In genomic region chr10:99789418-99789817, GRCm38 (mm10) we compare ENCODE assay signal across 16 mouse cellular contexts. TPM values are rescaled to one million over a fixed set of nuclear protein-coding genes. Genes with fewer than 3 reads are reported as not detected.
DNase-seq lines count a peak whose midpoint lies in the region; ATAC-seq and TF ChIP-seq lines count a peak whose summit lies in the region.
"Had no signal": no experiment of that assay in that cellular context is flagged by ENCODE, and none has a peak within 500 bp of the region (broad histone marks: within the 10 kb centered on the region; RNA-seq: fewer than 3 reads in every experiment).

No protein-coding gene starts in this region.

- WGBS in hindbrain, postnatal 0 days, result 76% methylated on average over 2 of the region's 2 CpGs
- WGBS in hindbrain, embryonic 11.5 days, result 85% methylated on average over 2 of the region's 2 CpGs
- WGBS in midbrain, postnatal 0 days, result 92% methylated on average over 2 of the region's 2 CpGs
- WGBS in midbrain, embryonic 13.5 days, result 97% methylated on average over 2 of the region's 2 CpGs
- 57% methylated on average over 2 of the region's 2 CpGs for WGBS in lung, embryonic 16.5 days
- 91% methylated on average over 2 of the region's 2 CpGs for WGBS in neural tube, embryonic 15.5 days

- TF ChIP-seq CTCF in hindbrain, postnatal 0 days (IDR thresholded peaks at IDR 0.05; ENCODE audit: low read depth), result no peak
- TF ChIP-seq CTCF in midbrain, postnatal 0 days (IDR thresholded peaks at IDR 0.05), result no peak

- H3K36me3 ChIP-seq in hindbrain, postnatal 0 days (ENCODE audit: insufficient read depth, low read length), result no peaks in the 10 kb centered on the region
- no peaks in the 10 kb centered on the region for H3K36me3 ChIP-seq in hindbrain, embryonic 11.5 days (ENCODE audit: control insufficient read depth, insufficient read depth, low read length)
- no peaks in the 10 kb centered on the region for H3K36me3 ChIP-seq in midbrain, postnatal 0 days (ENCODE audit: insufficient read depth, low read length)
- H3K36me3 ChIP-seq in midbrain, embryonic 13.5 days, result no peaks in the 10 kb centered on the region
- H3K36me3 ChIP-seq in lung, embryonic 16.5 days (ENCODE audit: control insufficient read depth, insufficient read depth, low read length), result no peaks in the 10 kb centered on the region
- no peaks in the 10 kb centered on the region for H3K36me3 ChIP-seq in neural tube, embryonic 15.5 days
- H3K36me3 ChIP-seq: limb, embryonic 12.5 days; liver, embryonic 15.5 days had no signal

- DNase-seq in hindbrain, postnatal 0 days (ENCODE audit: low spot score), result peak; percentile 4
- DNase-seq in hindbrain, embryonic 11.5 days (ENCODE audit: low spot score), result no peak
- DNase-seq in midbrain, postnatal 0 days (ENCODE audit: low spot score), result peak; percentile 6
- no peak for DNase-seq in right cerebral cortex, adult 2 months (ENCODE audit: low spot score in 2 of 2)
- DNase-seq: retina, postnatal 1 day had no signal

- H3K4me1 ChIP-seq in hindbrain, postnatal 0 days (ENCODE audit: insufficient read depth, low read length), result no peaks in the 10 kb centered on the region
- H3K4me1 ChIP-seq in hindbrain, embryonic 11.5 days (replicated peaks; ENCODE audit: control insufficient read depth, insufficient read depth, low read length), result no peaks in the 10 kb centered on the region
- no peaks in the 10 kb centered on the region for H3K4me1 ChIP-seq in midbrain, postnatal 0 days (ENCODE audit: insufficient read depth, low read length)
- no peaks in the 10 kb centered on the region for H3K4me1 ChIP-seq in midbrain, embryonic 13.5 days (replicated peaks)
- H3K4me1 ChIP-seq in lung, embryonic 16.5 days (replicated peaks; ENCODE audit: control insufficient read depth, insufficient read depth, low read length), result no peaks in the 10 kb centered on the region; the same call in 1 of the 2 replicates
- H3K4me1 ChIP-seq in neural tube, embryonic 15.5 days, result no peaks in the 10 kb centered on the region
- H3K4me1 ChIP-seq: forebrain, embryonic 13.5 days; limb, embryonic 12.5 days; liver, embryonic 15.5 days had no signal

- H3K27me3 ChIP-seq in hindbrain, postnatal 0 days (ENCODE audit: insufficient read depth, low read length), result no peaks in the 10 kb centered on the region
- no peaks in the 10 kb centered on the region for H3K27me3 ChIP-seq in hindbrain, embryonic 11.5 days (ENCODE audit: control insufficient read depth, insufficient read depth, low read length)
- no peaks in the 10 kb centered on the region for H3K27me3 ChIP-seq in midbrain, postnatal 0 days (ENCODE audit: insufficient read depth, low read length)
- no peaks in the 10 kb centered on the region for H3K27me3 ChIP-seq in midbrain, embryonic 13.5 days
- H3K27me3 ChIP-seq in lung, embryonic 16.5 days (ENCODE audit: control insufficient read depth, insufficient read depth, low read depth, low read length), result no peaks in the 10 kb centered on the region
- no peaks in the 10 kb centered on the region for H3K27me3 ChIP-seq in neural tube, embryonic 15.5 days (replicated peaks)
- H3K27me3 ChIP-seq: forebrain, embryonic 13.5 days; limb, embryonic 12.5 days; liver, embryonic 15.5 days had no signal

- H3K27ac ChIP-seq in hindbrain, postnatal 0 days, result no peak overlapping the region
- H3K27ac ChIP-seq in hindbrain, embryonic 11.5 days (ENCODE audit: low read depth, low read length), result no peak overlapping the region
- H3K27ac ChIP-seq in midbrain, postnatal 0 days (ENCODE audit: low read depth, low read length), result no peak overlapping the region
- H3K27ac ChIP-seq in midbrain, embryonic 13.5 days, result no peak overlapping the region
- H3K27ac ChIP-seq in lung, embryonic 16.5 days (ENCODE audit: low read length), result no peak overlapping the region
- no peak overlapping the region for H3K27ac ChIP-seq in neural tube, embryonic 15.5 days (replicated peaks)
- H3K27ac ChIP-seq: forebrain, embryonic 13.5 days; limb, embryonic 12.5 days; liver, embryonic 15.5 days had no signal

- no peaks in the 10 kb centered on the region for H3K9me3 ChIP-seq in hindbrain, postnatal 0 days (ENCODE audit: low read length)
- no peaks in the 10 kb centered on the region for H3K9me3 ChIP-seq in hindbrain, embryonic 11.5 days (ENCODE audit: control insufficient read depth, low read length)
- H3K9me3 ChIP-seq in midbrain, postnatal 0 days (ENCODE audit: low read length), result no peaks in the 10 kb centered on the region
- no peaks in the 10 kb centered on the region for H3K9me3 ChIP-seq in midbrain, embryonic 13.5 days
- no peaks in the 10 kb centered on the region for H3K9me3 ChIP-seq in lung, embryonic 16.5 days (ENCODE audit: control insufficient read depth, low read length)
- H3K9me3 ChIP-seq in neural tube, embryonic 15.5 days (replicated peaks), result no peaks in the 10 kb centered on the region
- H3K9me3 ChIP-seq: forebrain, embryonic 13.5 days; limb, embryonic 12.5 days; liver, embryonic 15.5 days had no signal

- peak; percentile 45; the same call in 1 of the 2 replicates for ATAC-seq in hindbrain, postnatal 0 days
- ATAC-seq in hindbrain, embryonic 11.5 days (ENCODE audit: low FRiP score), result no peak
- ATAC-seq in midbrain, postnatal 0 days (ENCODE audit: low FRiP score), result no peak
- no peak for ATAC-seq in midbrain, embryonic 13.5 days
- ATAC-seq in lung, embryonic 16.5 days (ENCODE audit: low read depth), result peak; percentile 86
- ATAC-seq in neural tube, embryonic 15.5 days (ENCODE audit: low FRiP score), result no peak
- ATAC-seq: forebrain, embryonic 13.5 days; hindbrain, embryonic 16.5 days had no signal

- H3K9ac ChIP-seq in hindbrain, postnatal 0 days (replicated peaks; ENCODE audit: low read length), result no peak overlapping the region
- H3K9ac ChIP-seq in hindbrain, embryonic 11.5 days (ENCODE audit: low read depth, low read length), result no peak overlapping the region
- H3K9ac ChIP-seq in midbrain, postnatal 0 days (replicated peaks; ENCODE audit: low read length, poor library complexity, severe bottlenecking), result no peak overlapping the region
- H3K9ac ChIP-seq in midbrain, embryonic 13.5 days (replicated peaks), result no peak overlapping the region
- H3K9ac ChIP-seq in lung, embryonic 16.5 days (ENCODE audit: low read length), result no peak overlapping the region
- no peak overlapping the region for H3K9ac ChIP-seq in neural tube, embryonic 15.5 days (replicated peaks)
- H3K9ac ChIP-seq: forebrain, embryonic 13.5 days; limb, embryonic 12.5 days; liver, embryonic 15.5 days had no signal

- no peak overlapping the region for H3K4me2 ChIP-seq in hindbrain, postnatal 0 days (ENCODE audit: low read depth, low read length)
- no peak overlapping the region for H3K4me2 ChIP-seq in hindbrain, embryonic 11.5 days (replicated peaks; ENCODE audit: low read depth, low read length)
- no peak overlapping the region for H3K4me2 ChIP-seq in midbrain, postnatal 0 days (ENCODE audit: low read depth, low read length, poor library complexity, severe bottlenecking)
- H3K4me2 ChIP-seq in midbrain, embryonic 13.5 days (replicated peaks), result no peak overlapping the region
- H3K4me2 ChIP-seq in lung, embryonic 16.5 days (ENCODE audit: low read depth, low read length), result no peak overlapping the region
- no peak overlapping the region for H3K4me2 ChIP-seq in neural tube, embryonic 15.5 days
- H3K4me2 ChIP-seq: forebrain, embryonic 13.5 days; limb, embryonic 12.5 days; liver, embryonic 15.5 days had no signal

- no peak overlapping the region for H3K4me3 ChIP-seq in hindbrain, postnatal 0 days (ENCODE audit: low read length)
- H3K4me3 ChIP-seq in hindbrain, embryonic 11.5 days (ENCODE audit: low read depth, low read length), result no peak overlapping the region
- no peak overlapping the region for H3K4me3 ChIP-seq in midbrain, postnatal 0 days (ENCODE audit: low read depth, low read length)
- no peak overlapping the region for H3K4me3 ChIP-seq in midbrain, embryonic 13.5 days (replicated peaks)
- no peak overlapping the region for H3K4me3 ChIP-seq in lung, embryonic 16.5 days (ENCODE audit: low read length)
- H3K4me3 ChIP-seq in neural tube, embryonic 15.5 days (replicated peaks), result no peak overlapping the region
- H3K4me3 ChIP-seq: forebrain, embryonic 13.5 days; limb, embryonic 12.5 days; liver, embryonic 15.5 days had no signal

RNA-seq across cellular contexts. Expression of gene Csl, which starts 30.0 kb away (rescaled TPM):
- not detected in 2 replicates for total RNA-seq in hindbrain, postnatal 0 days (2014; rRNA removed)
- 0.15 and 0.16 TPM in 2 replicates for polyA plus RNA-seq in hindbrain, postnatal 0 days (2015; fragmentation: Nextera tagmentation; extraction: Ambion mirVana)
- 0.14 TPM in 1 of 2 replicates, not detected in the other for polyA plus RNA-seq in hindbrain, embryonic 11.5 days (2014; fragmentation: Nextera tagmentation; extraction: Ambion mirVana)
- total RNA-seq in midbrain, postnatal 0 days (2014; rRNA removed), result not detected in 2 replicates
- polyA plus RNA-seq in midbrain, postnatal 0 days (2015; fragmentation: Nextera tagmentation; extraction: Ambion mirVana), result 0.20 TPM in 1 of 2 replicates, not detected in the other
- 0.08 TPM in 1 of 2 replicates, not detected in the other for polyA plus RNA-seq in midbrain, embryonic 13.5 days (2015; fragmentation: Nextera tagmentation; extraction: Ambion mirVana)
- polyA plus RNA-seq in lung, embryonic 16.5 days (2015; fragmentation: Nextera tagmentation; extraction: Ambion mirVana), result 0.10 and 0.14 TPM in 2 replicates
- polyA plus RNA-seq in neural tube, embryonic 15.5 days (2015; fragmentation: Nextera tagmentation; extraction: Ambion mirVana), result 0.08 and 0.09 TPM in 2 replicates
- total RNA-seq: common myeloid progenitor, adult 5-6 weeks; neutrophil, adult 5-6 weeks had no signal
- polyA plus RNA-seq: limb, embryonic 12.5 days; small intestine, adult 2 months; stomach, embryonic 14.5 days had no signal

Comparison
In these comparisons a context has a peak if more than half of its experiments do, and no peak if none do; other contexts are left out.
1. ATAC-seq: peak in hindbrain, postnatal 0 days (single experiment) and lung, embryonic 16.5 days (single experiment); none in hindbrain, embryonic 11.5 days (single experiment), midbrain, postnatal 0 days (single experiment), midbrain, embryonic 13.5 days (single experiment) and neural tube, embryonic 15.5 days (single experiment).
2. DNase-seq: peak in hindbrain, postnatal 0 days (single experiment) and midbrain, postnatal 0 days (single experiment); none in hindbrain, embryonic 11.5 days (single experiment) and right cerebral cortex, adult 2 months (0 of 2).